Mouse (Mus musculus) heart, embryonic 16.5 days (tissue): Measurements from ENCODE around the gene Wfdc15a. TPM values are rescaled to one million over a fixed set of nuclear protein-coding genes. Genes with fewer than 3 reads are reported as not detected.

Source experiments
- ATAC-seq: fragments of 200-750 bp; cut with Nextera tagmentation; replicated peaks from 2 replicates; pipeline ENCODE4 v1.8.0; 2017; ENCODE audit warnings: moderate number of reproducible peaks; ENCODE audit not compliant: insufficient read depth, low FRiP score; ENCODE audit errors: extremely low read depth
- H3K27ac ChIP-seq: fragments of 300-500 bp; sonication (generic); 2 replicates; pipeline ENCODE4 v1.5.1; 2014; ENCODE audit warnings: mild to moderate bottlenecking, low read length, control low read depth, moderate library complexity
- H3K27me3 ChIP-seq: fragments of 300-500 bp; sonication (generic); 2 replicates; pipeline ENCODE4 v1.6.1; 2014; ENCODE audit warnings: low read length, mixed read lengths; ENCODE audit not compliant: control insufficient read depth, insufficient read depth
- H3K36me3 ChIP-seq: fragments of 300-500 bp; sonication (generic); 2 replicates; pipeline ENCODE4 v1.6.1; 2014; ENCODE audit not compliant: control insufficient read depth, insufficient read depth
- H3K4me1 ChIP-seq: fragments of 300-500 bp; sonication (generic); 2 replicates; pipeline ENCODE4 v1.6.1; 2014; ENCODE audit warnings: low read length, mixed read lengths; ENCODE audit not compliant: control insufficient read depth, insufficient read depth
- H3K4me2 ChIP-seq: fragments of 300-500 bp; sonication (generic); 2 replicates; pipeline ENCODE4 v1.6.1; 2014; ENCODE audit warnings: low read depth, mild to moderate bottlenecking, control low read depth, low read length
- H3K4me3 ChIP-seq: fragments of 300-500 bp; sonication (generic); 2 replicates; pipeline ENCODE4 v1.5.1; 2014; ENCODE audit warnings: mild to moderate bottlenecking, control low read depth, low read length
- H3K9ac ChIP-seq: fragments of 300-500 bp; sonication (generic); 2 replicates; pipeline ENCODE4 v1.6.1; 2014; ENCODE audit warnings: low read length, control low read depth
- H3K9me3 ChIP-seq: fragments of 300-500 bp; sonication (generic); replicated peaks from 2 replicates; pipeline ENCODE4 v1.6.1; 2016; ENCODE audit warnings: low read length; ENCODE audit not compliant: control insufficient read depth
- WGBS: fragments of 180-500 bp; shearing (Covaris S2); extraction: QIAGEN DNeasy Blood & Tissue Kit; methylation state at CpG from one replicate; pipeline ENCODE4 v1.1.7; 2014; 5-methylcytosine and 5-hydroxymethylcytosine counted together
- polyA plus RNA-seq: library from polyadenylated mRNA; unstranded; fragments of >200 nt; fragmentation: Nextera tagmentation; extraction: Ambion mirVana; gene quantifications from 2 replicates; pipeline ENCODE4 v1.2.1, GENCODE M21; 2015

Gene Wfdc15a
- not detected in 2 replicates for polyA plus RNA-seq

GRCm38 (mm10) chr2:164199626-164200327 is at the start of gene Wfdc15a:
Gene Wfdc15a (minus strand): TSS chr2:164200130.
- no peaks in the 10 kb centered on the region for H3K4me1 ChIP-seq
- no peak within 1 kb of the TSS for H3K27ac ChIP-seq
- no peaks in the 10 kb centered on the region for H3K9me3 ChIP-seq
- H3K9ac ChIP-seq, result no peak within 1 kb of the TSS
- no peaks in the 10 kb centered on the region for H3K36me3 ChIP-seq
- WGBS, result 75% methylated on average over 20 of the region's 20 CpGs
- no peaks in the 10 kb centered on the region for H3K27me3 ChIP-seq
- H3K4me2 ChIP-seq, result no peak within 1 kb of the TSS
- no peak for ATAC-seq
- H3K4me3 ChIP-seq, result no peak within 1 kb of the TSS

- H3K27me3 ChIP-seq, result no peaks in the 10 kb centered on the region
- WGBS, result 76% methylated on average over 3 of the region's 3 CpGs
- peaks cover 12% of the 10 kb centered on the region for H3K4me1 ChIP-seq
- no peak within 1 kb of the TSS for H3K27ac ChIP-seq
- no peak within 1 kb of the TSS for H3K9ac ChIP-seq
- no peaks in the 10 kb centered on the region for H3K36me3 ChIP-seq
- no peak within 1 kb of the TSS for H3K4me2 ChIP-seq
- H3K9me3 ChIP-seq, result no peaks in the 10 kb centered on the region
- H3K4me3 ChIP-seq, result no peak within 1 kb of the TSS
- no peak for ATAC-seq
Observed at GRCm38 (mm10) chr2:164238366-164238765, 38.4 kb upstream of the Wfdc15a start, which contains the start of gene Svs2. Gene Svs2 (minus strand): TSS chr2:164238466.

GRCm38 (mm10) chr2:164232671-164233070 is 32.7 kb upstream of the Wfdc15a start:
- Histone ChIP-seq H3K27ac (no peak overlapping the region), H3K4me1 (no peaks in the 10 kb centered on the region), H3K9me3 (no peaks in the 10 kb centered on the region), H3K4me2 (no peak overlapping the region), H3K9ac (no peak overlapping the region), H3K36me3 (no peaks in the 10 kb centered on the region), H3K27me3 (no peaks in the 10 kb centered on the region), H3K4me3 (no peak overlapping the region)
- no peak for ATAC-seq
- WGBS, result 76% methylated on average over 8 of the region's 8 CpGs

DNA sequence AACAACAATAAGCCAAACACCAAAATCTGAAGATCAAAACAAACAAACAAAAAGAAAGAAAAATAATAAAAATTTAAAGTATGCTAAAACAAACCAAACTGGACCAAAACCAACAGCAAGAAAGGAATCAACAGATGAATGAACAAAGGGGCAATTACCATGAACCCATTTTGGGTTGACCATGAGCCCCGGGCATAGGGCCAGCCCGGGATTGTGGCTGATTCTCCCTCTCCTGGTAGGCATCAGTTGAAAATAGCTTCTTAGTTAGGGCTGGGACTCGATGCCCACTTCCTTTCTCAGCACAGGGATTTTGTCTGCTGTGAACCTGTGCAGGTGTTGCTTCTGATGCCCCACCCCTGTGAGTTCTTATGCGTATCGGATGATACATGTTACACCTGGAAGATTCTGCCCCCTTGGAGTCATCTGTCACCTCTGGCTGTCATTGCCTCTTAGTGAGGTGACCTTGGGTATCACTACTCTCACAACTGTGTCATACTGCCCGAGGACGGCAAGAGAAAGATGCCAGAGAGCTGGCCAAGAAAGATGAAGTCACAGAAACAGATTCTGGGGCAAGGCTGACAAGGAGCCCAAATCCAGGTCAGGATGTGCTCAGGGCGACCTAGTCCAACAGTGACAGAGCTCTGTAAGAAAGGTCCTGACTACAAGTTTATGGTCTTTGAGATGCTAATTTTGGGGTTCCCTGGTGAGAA is 28.6 kb upstream of the Wfdc15a start:
- no peak overlapping the region for H3K9ac ChIP-seq
- no peak overlapping the region for H3K4me3 ChIP-seq
- H3K27ac ChIP-seq, result no peak overlapping the region
- H3K4me2 ChIP-seq, result no peak overlapping the region
- 79% methylated on average over 8 of the region's 8 CpGs for WGBS
- no peaks in the 10 kb centered on the region for H3K36me3 ChIP-seq
- ATAC-seq, result no peak
- no peaks in the 10 kb centered on the region for H3K27me3 ChIP-seq
- H3K9me3 ChIP-seq, result 0 out of 2 replicates have a peak, but pooled peaks cover 2% of the 10 kb centered on the region
- no peaks in the 10 kb centered on the region for H3K4me1 ChIP-seq

DNA sequence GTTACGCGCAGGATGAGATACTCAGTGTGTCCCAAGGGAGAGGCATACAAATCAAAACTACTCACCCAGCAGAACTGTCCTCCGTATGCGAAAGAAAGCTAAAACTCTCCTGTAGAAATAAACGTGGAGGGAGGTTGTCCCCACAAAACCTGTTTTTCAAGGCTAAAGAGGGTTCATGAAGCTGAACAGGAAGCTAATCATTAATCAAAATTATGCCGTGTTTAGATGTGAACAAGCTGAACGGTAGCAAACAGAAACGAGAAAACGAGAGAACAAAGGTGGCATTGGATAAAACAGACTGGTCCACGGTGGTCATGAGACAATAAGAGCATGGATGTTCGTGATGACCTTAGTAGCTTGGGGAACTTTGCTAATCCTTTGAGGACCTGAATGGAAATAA is 21.6 kb upstream of the Wfdc15a start, which contains the start of gene Wfdc15b:
Wfdc15b (minus strand) TSS at position 139 of the 400 bp plus-strand sequence.
- no peak within 1 kb of the TSS for H3K4me2 ChIP-seq
- no peaks in the 10 kb centered on the region for H3K4me1 ChIP-seq
- WGBS, result 75% methylated on average over 11 of the region's 11 CpGs
- no peak within 1 kb of the TSS for H3K27ac ChIP-seq
- H3K9ac ChIP-seq, result no peak within 1 kb of the TSS
- no peaks in the 10 kb centered on the region for H3K27me3 ChIP-seq
- no peak within 1 kb of the TSS for H3K4me3 ChIP-seq
- 0 out of 2 replicates have a peak, but pooled peaks cover 2% of the 10 kb centered on the region for H3K9me3 ChIP-seq
- no peak for ATAC-seq
- H3K36me3 ChIP-seq, result no peaks in the 10 kb centered on the region

GRCm38 (mm10) chr2:164219295-164219694 is 19.4 kb upstream of the Wfdc15a start:
- H3K4me3 ChIP-seq, result no peak overlapping the region
- H3K27ac ChIP-seq, result no peak overlapping the region
- H3K9me3 ChIP-seq, result no peaks in the 10 kb centered on the region
- no peaks in the 10 kb centered on the region for H3K27me3 ChIP-seq
- no peak overlapping the region for H3K4me2 ChIP-seq
- no peak for ATAC-seq
- H3K9ac ChIP-seq, result no peak overlapping the region
- no peaks in the 10 kb centered on the region for H3K36me3 ChIP-seq
- H3K4me1 ChIP-seq, result no peaks in the 10 kb centered on the region
- WGBS, result 72% methylated on average over 9 of the region's 9 CpGs

GRCm38 (mm10) chr2:164212711-164213110 is 12.8 kb upstream of the Wfdc15a start:
- Histone ChIP-seq H3K36me3 (no peaks in the 10 kb centered on the region), H3K4me2 (no peak overlapping the region), H3K27ac (no peak overlapping the region), H3K9me3 (no peaks in the 10 kb centered on the region), H3K27me3 (no peaks in the 10 kb centered on the region), H3K4me3 (no peak overlapping the region), H3K9ac (no peak overlapping the region), H3K4me1 (no peaks in the 10 kb centered on the region)
- WGBS, result 74% methylated on average over 5 of the region's 5 CpGs
- ATAC-seq, result no peak

DNA sequence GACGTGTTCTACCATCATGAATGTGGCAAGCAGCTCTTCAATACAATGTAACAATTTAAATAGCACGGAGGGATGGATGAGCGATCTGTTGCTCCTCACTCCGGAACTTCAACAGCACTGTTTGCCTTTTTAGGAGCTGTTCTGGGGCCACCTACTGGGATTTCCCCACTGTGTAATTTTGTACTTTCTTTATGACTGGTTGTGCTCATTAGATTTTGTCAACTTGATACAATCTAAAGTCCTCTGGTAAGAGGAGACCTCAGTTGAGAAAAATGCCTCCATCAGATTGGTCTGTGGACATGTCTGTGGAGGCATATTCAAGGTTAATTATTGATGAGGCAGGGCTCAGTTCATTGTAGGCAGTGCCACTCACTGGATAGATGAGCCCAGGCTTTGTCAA is 11.0 kb upstream of the Wfdc15a start:
- Histone ChIP-seq H3K4me1 (no peaks in the 10 kb centered on the region), H3K36me3 (no peaks in the 10 kb centered on the region), H3K9me3 (no peaks in the 10 kb centered on the region), H3K4me2 (no peak overlapping the region), H3K4me3 (no peak overlapping the region), H3K27ac (no peak overlapping the region), H3K27me3 (no peaks in the 10 kb centered on the region; the same call in 1 of the 2 replicates), H3K9ac (no peak overlapping the region)
- ATAC-seq, result no peak
- 87% methylated on average over 4 of the region's 4 CpGs for WGBS

DNA sequence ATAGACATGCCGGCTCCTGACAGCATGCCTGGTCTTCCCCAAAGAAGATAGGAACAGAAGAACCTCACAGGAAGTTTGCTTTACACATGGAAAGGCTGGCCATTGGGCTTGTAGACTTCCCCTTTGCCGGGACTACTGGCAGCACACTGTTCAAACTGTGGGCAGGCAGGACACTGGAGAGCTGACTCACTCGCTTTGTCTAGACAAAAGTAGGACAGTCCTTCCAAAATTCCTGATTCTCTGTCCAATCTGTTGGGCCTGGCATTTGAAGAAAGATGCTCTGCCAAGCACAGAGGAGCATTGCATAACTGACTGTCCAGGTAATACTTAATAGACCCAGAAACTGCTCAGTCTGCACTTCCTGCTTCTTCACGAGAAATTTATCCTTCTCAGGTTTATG is 6.7 kb upstream of the Wfdc15a start:
- Histone ChIP-seq H3K9ac (no peak overlapping the region), H3K27ac (no peak overlapping the region), H3K36me3 (no peaks in the 10 kb centered on the region), H3K9me3 (no peaks in the 10 kb centered on the region), H3K27me3 (no peaks in the 10 kb centered on the region; the same call in 1 of the 2 replicates), H3K4me2 (no peak overlapping the region), H3K4me3 (no peak overlapping the region), H3K4me1 (no peaks in the 10 kb centered on the region)
- WGBS, result 57% methylated on average over 4 of the region's 4 CpGs
- ATAC-seq, result no peak
